ENCODE assay signal across 7 mouse cellular contexts in genomic region chr4:130102111-130102651, GRCm38 (mm10). TPM values are rescaled to one million over a fixed set of nuclear protein-coding genes. Genes with fewer than 3 reads are reported as not detected.
DNase-seq lines count a peak whose midpoint lies in the region; ATAC-seq and TF ChIP-seq lines count a peak whose summit lies in the region.

Gene Pef1, plus strand, starts transcription at chr4:130102558.

- in situ Hi-C loops in Patski (cut with MboI; ENCODE audit: low pct_unique_long_range_greater_than_20kb): no loop called here

- TF ChIP-seq POLR2A in ES-Bruce4 (IDR thresholded peaks at IDR 0.05; ENCODE audit: insufficient read depth, low read length): no peak

- CTCF ChIA-PET in Patski (lab: Charles Lee): interaction anchor here (0.6 to 1.1 kb wide), 4 partner anchors 9 to 87 kb away, joined by 3 to 4 read pairs (median 3); no protein-coding TSS in a partner anchor

- TF ChIP-seq CTCF in ES-Bruce4 (IDR thresholded peaks at IDR 0.05; ENCODE audit: low read depth, low read length): no peak
- TF ChIP-seq CTCF in Patski (IDR thresholded peaks at IDR 0.05): no peak
- no peak for TF ChIP-seq CTCF in liver, embryonic 14.5 days (IDR thresholded peaks at IDR 0.05; ENCODE audit: low read depth)

- POLR2A ChIA-PET in Patski (lab: Charles Lee): interaction anchor here (0.7 kb wide), 1 partner anchor 126 kb away, joined by 4 read pairs; no protein-coding TSS in a partner anchor

- no peak within 1 kb of the TSS for H3K9ac ChIP-seq in ES-Bruce4 (ENCODE audit: low read depth, poor library complexity, severe bottlenecking)
- H3K9ac ChIP-seq in forebrain, embryonic 14.5 days (ENCODE audit: low read length): 0 out of 2 replicates have a peak within 1 kb of the TSS, but pooled peaks have one; percentile 3
- no peak within 1 kb of the TSS for H3K9ac ChIP-seq in hindbrain, embryonic 12.5 days
- no peak within 1 kb of the TSS for H3K9ac ChIP-seq in liver, embryonic 14.5 days (replicated peaks)
- H3K9ac ChIP-seq in neural tube, embryonic 13.5 days: no peak within 1 kb of the TSS

- no peak within 1 kb of the TSS for H3K4me2 ChIP-seq in forebrain, embryonic 14.5 days (ENCODE audit: low read length)
- peak within 1 kb of the TSS; percentile 15; the same call in 1 of the 2 replicates for H3K4me2 ChIP-seq in hindbrain, embryonic 12.5 days (replicated peaks)
- no peak within 1 kb of the TSS for H3K4me2 ChIP-seq in liver, embryonic 14.5 days (ENCODE audit: low read depth)
- H3K4me2 ChIP-seq in neural tube, embryonic 13.5 days: no peak within 1 kb of the TSS

- TF ChIP-seq EP300 in ES-Bruce4 (IDR thresholded peaks at IDR 0.05; ENCODE audit: insufficient read depth, low read depth, low read length): peak; percentile 84
- no peak for TF ChIP-seq EP300 in liver, embryonic 14.5 days (IDR thresholded peaks at IDR 0.05; ENCODE audit: low read depth)

- H3K9me3 ChIP-seq in ES-Bruce4 (replicated peaks; ENCODE audit: control insufficient read depth, insufficient read depth, low read length, poor library complexity, severe bottlenecking): 0 out of 2 replicates have a peak, but pooled peaks cover 2% of the 10 kb centered on the region
- no peaks in the 10 kb centered on the region for H3K9me3 ChIP-seq in forebrain, embryonic 14.5 days (replicated peaks; ENCODE audit: control insufficient read depth, low read length)
- H3K9me3 ChIP-seq in hindbrain, embryonic 12.5 days (replicated peaks): peaks cover 7% of the 10 kb centered on the region
- no peaks in the 10 kb centered on the region for H3K9me3 ChIP-seq in liver, embryonic 14.5 days (ENCODE audit: control insufficient read depth, low read length)
- H3K9me3 ChIP-seq in neural tube, embryonic 13.5 days: peaks cover 3% of the 10 kb centered on the region; the same call in 1 of the 2 replicates

- no peak within 1 kb of the TSS for H3K4me3 ChIP-seq in ES-Bruce4 (ENCODE audit: low read depth, low read length)
- no peak within 1 kb of the TSS for H3K4me3 ChIP-seq in forebrain, embryonic 14.5 days (ENCODE audit: low read depth, low read length)
- no peak within 1 kb of the TSS for H3K4me3 ChIP-seq in hindbrain, embryonic 12.5 days
- no peak within 1 kb of the TSS for H3K4me3 ChIP-seq in liver, embryonic 14.5 days (ENCODE audit: insufficient read depth in 1 of 2, low read depth in 2 of 2, low read length in 2 of 2)
- H3K4me3 ChIP-seq in neural tube, embryonic 13.5 days: no peak within 1 kb of the TSS

- WGBS in forebrain, embryonic 14.5 days: 3% methylated on average over 6 of the region's 6 CpGs
- WGBS in hindbrain, embryonic 12.5 days: 4% methylated on average over 6 of the region's 6 CpGs
- WGBS in liver, embryonic 14.5 days (ENCODE audit: insufficient replicate concordance): 18% methylated on average over 6 of the region's 6 CpGs
- WGBS in neural tube, embryonic 13.5 days: 4% methylated on average over 6 of the region's 6 CpGs

- H3K27me3 ChIP-seq in ES-Bruce4 (ENCODE audit: control insufficient read depth, insufficient read depth, low read length, poor library complexity, severe bottlenecking) (peaks cover 4% of the 10 kb centered on the region; the same call in 1 of the 2 replicates), Patski (no peaks in the 10 kb centered on the region)
- 0 out of 2 replicates have a peak, but pooled peaks cover 5% of the 10 kb centered on the region for H3K27me3 ChIP-seq in forebrain, embryonic 14.5 days (replicated peaks; ENCODE audit: control insufficient read depth, insufficient read depth, low read length)
- H3K27me3 ChIP-seq in hindbrain, embryonic 12.5 days: 0 out of 2 replicates have a peak, but pooled peaks cover 16% of the 10 kb centered on the region
- H3K27me3 ChIP-seq in liver, embryonic 14.5 days (ENCODE audit: control insufficient read depth, insufficient read depth, low read length): no peaks in the 10 kb centered on the region
- H3K27me3 ChIP-seq in neural tube, embryonic 13.5 days: peaks cover 16% of the 10 kb centered on the region

- no peaks in the 10 kb centered on the region for H3K36me3 ChIP-seq in ES-Bruce4 (ENCODE audit: control insufficient read depth, insufficient read depth, low read length, poor library complexity, severe bottlenecking)
- H3K36me3 ChIP-seq in forebrain, embryonic 14.5 days (ENCODE audit: control insufficient read depth, insufficient read depth, low read length): no peaks in the 10 kb centered on the region
- H3K36me3 ChIP-seq in hindbrain, embryonic 12.5 days: no peaks in the 10 kb centered on the region
- H3K36me3 ChIP-seq in liver, embryonic 14.5 days (replicated peaks; ENCODE audit: control insufficient read depth, insufficient read depth, low read depth): no peaks in the 10 kb centered on the region
- no peaks in the 10 kb centered on the region for H3K36me3 ChIP-seq in neural tube, embryonic 13.5 days

- peaks cover 5% of the 10 kb centered on the region for H3K4me1 ChIP-seq in ES-Bruce4 (ENCODE audit: control insufficient read depth, insufficient read depth, low read length)
- H3K4me1 ChIP-seq in forebrain, embryonic 14.5 days (ENCODE audit: control insufficient read depth, insufficient read depth, low read length): peaks cover 6% of the 10 kb centered on the region
- peaks cover 13% of the 10 kb centered on the region for H3K4me1 ChIP-seq in hindbrain, embryonic 12.5 days
- peaks cover 3 to 10% of the 10 kb centered on the region in 2 experiments; a peak in 2 of 4 replicates for H3K4me1 ChIP-seq in liver, embryonic 14.5 days (replicated peaks; ENCODE audit: control insufficient read depth in 2 of 2, insufficient read depth in 2 of 2, low read length in 1 of 2)
- peaks cover 21% of the 10 kb centered on the region for H3K4me1 ChIP-seq in neural tube, embryonic 13.5 days (replicated peaks)

- ATAC-seq in Patski: no peak
- no peak for ATAC-seq in forebrain, embryonic 14.5 days
- ATAC-seq in hindbrain, embryonic 12.5 days (ENCODE audit: low FRiP score): no peak
- ATAC-seq in liver, embryonic 14.5 days (ENCODE audit: insufficient read depth): no peak
- no peak for ATAC-seq in neural tube, embryonic 13.5 days (ENCODE audit: low read depth)

- H3K27ac ChIP-seq in ES-Bruce4 (ENCODE audit: insufficient read depth, low read length): no peak within 1 kb of the TSS; the same call in 1 of the 2 replicates
- H3K27ac ChIP-seq in forebrain, embryonic 14.5 days (ENCODE audit: low read depth, low read length): no peak within 1 kb of the TSS
- H3K27ac ChIP-seq in hindbrain, embryonic 12.5 days: no peak within 1 kb of the TSS
- H3K27ac ChIP-seq in liver, embryonic 14.5 days: no peak within 1 kb of the TSS
- H3K27ac ChIP-seq in neural tube, embryonic 13.5 days (replicated peaks): no peak within 1 kb of the TSS

- no peak for DNase-seq in Patski (ENCODE audit: low read depth, low spot score)
- DNase-seq in forebrain, embryonic 14.5 days (ENCODE audit: low spot score): no peak
- DNase-seq in liver, embryonic 14.5 days (ENCODE audit: low read depth in 3 of 3, low spot score in 3 of 3): no peak
- DNase-seq in retina, postnatal 1 day: no peak

RNA-seq across cellular contexts. Expression of gene Pef1, which starts in this region (rescaled TPM):
- polyA plus RNA-seq in ES-Bruce4 (2011; ENCODE audit: insufficient read depth, insufficient read length, low read depth, missing spikeins): 56.9 and 60.5 TPM in 2 replicates
- 63.2 TPM for polyA plus RNA-seq in Patski (2021)
- 88.6 and 91.9 TPM in 2 replicates for polyA plus RNA-seq in forebrain, embryonic 14.5 days (2014; fragmentation: Nextera tagmentation; extraction: Ambion mirVana)
- 59.7 and 61.0 TPM in 2 replicates for polyA plus RNA-seq in hindbrain, embryonic 12.5 days (2016; fragmentation: Nextera tagmentation; extraction: Ambion mirVana)
- polyA plus RNA-seq in liver, embryonic 14.5 days (2012; rRNA removed): 24.9 and 31.4 TPM in 2 replicates
- 38.9 and 41.3 TPM in 2 replicates for polyA plus RNA-seq in liver, embryonic 14.5 days (2014; fragmentation: Nextera tagmentation; extraction: Ambion mirVana)
- 61.8 and 62.9 TPM in 2 replicates for polyA plus RNA-seq in neural tube, embryonic 13.5 days (2015; fragmentation: Nextera tagmentation; extraction: Ambion mirVana)
